Mouse (Mus musculus): ENCODE measurements around the gene Dlgap5.

Gene Dlgap5

DNA sequence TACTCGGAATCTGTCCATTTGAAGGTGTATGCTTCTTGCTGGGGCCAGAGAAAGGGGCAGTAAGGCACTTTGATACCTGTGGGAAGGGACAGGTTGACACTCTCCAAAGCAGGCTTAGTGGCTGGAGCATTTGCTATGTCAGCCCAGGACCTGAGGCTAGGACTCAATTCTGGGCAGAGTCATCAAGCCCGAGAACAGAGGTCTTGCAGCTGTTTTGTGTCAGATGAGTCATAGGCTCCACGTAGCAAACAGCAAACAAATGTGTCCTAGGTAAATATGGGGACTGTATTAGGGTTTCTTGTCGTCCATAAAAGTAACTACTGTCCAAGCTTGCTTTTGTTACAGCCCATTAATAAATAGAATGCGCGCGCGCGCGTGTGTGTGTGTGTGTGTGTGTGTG is 65.9 kb downstream of the Dlgap5 start:
- DNase-seq (ENCODE audit: low spot score in 2 of 2) = no peak

DNA sequence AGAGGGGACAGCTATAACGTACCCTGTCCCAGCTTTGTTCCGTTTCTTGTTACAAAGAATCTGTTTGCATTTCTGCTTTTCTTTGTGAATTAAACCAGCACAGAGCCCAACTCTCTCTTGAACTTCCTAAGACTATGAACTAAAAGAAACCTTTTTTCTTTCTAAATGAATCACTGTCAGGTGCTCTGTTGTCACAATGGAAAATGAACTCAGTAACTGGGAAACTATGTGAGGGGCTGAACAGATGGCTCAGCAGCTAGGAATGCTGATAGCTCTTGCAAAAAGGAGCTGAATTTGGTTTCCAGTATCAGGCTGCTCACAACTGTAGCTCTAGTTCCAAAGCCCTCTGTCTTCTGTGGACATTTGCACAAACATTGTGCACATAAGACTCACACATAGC is 67.2 kb downstream of the Dlgap5 start:
- DNase-seq (ENCODE audit: low spot score in 2 of 2) = no peak

DNA sequence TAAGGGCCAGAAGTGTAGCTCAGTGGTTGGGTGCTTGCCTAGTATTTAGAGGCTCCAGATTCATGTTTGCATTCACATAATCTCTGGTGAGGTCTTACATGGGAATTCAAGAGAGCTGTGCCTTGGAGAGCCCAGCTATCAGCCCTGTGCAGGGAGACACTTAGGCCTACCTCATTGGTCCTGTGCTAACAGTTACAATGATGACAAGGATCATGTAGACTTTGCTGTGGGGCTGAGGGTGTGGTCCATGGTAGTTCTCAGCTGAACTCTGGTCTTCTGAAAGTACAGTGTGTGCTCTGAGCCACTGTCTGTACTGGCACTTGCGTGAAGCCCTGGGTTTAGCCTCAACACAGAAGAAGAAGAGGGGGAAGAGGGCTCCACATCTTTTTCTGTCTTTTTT is 71.5 kb downstream of the Dlgap5 start:
- DNase-seq (ENCODE audit: low spot score in 2 of 2) = no peak

DNA sequence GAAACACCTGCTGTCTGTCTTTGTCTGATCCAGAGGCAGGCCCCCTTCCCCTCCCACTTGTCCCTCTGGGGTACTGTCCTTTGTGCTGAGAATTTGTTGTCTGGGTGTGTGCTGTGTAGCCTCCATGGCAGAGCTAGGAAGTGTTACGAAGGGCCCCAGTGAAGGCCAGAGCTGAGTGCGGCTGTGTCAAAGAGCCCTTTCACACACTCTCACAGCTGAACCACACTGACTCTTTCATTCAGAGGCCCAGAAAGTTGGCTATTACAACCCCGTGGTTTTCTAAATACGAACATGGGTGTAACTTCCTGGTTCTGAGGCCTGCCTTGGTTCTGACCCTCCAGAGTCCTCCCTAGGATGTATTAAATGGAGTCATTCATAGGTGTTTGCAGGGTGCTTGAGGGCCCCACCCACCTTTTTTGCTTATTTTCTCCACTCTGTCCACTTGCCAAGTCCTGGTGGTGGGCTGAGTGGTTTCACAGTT is 76.4 kb downstream of the Dlgap5 start:
- DNase-seq (ENCODE audit: low spot score in 2 of 2) = no peak

DNA sequence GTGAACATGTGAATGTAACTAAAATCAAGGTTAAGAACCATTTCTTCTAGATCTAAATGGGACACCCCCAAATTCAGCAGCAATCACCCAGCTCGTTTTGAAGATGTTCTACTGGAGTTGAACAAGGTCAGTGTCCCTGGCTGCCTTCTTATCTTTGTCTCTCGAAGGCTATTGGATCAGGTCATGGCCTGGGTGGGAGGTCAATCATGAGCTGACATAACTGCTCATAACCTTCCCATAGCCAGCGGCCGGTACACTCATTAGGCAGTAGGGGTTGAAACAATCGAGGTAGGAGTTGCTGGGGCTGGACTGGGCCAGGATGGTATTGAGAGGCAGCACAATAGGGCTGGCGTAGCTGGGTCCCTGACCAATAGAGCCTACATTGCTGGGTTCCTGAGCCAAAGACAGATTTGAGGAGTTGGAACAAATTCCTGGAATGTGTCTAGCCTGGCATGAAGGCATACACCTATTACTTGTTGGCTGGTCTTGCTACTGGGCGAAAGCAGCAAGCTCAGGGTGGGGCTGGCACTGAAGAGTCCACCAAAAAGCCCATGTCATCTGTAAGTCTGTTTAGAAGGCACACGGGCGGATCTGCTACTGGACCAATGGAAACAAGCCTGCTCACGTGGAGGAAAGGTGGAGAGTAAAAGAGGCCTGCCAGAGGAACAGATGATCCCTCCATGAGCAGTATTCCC is 77.8 kb downstream of the Dlgap5 start:
- no peak for DNase-seq (ENCODE audit: low spot score in 2 of 2)
